8 mouse cellular contexts compared by ENCODE assay signal in the genomic region with DNA sequence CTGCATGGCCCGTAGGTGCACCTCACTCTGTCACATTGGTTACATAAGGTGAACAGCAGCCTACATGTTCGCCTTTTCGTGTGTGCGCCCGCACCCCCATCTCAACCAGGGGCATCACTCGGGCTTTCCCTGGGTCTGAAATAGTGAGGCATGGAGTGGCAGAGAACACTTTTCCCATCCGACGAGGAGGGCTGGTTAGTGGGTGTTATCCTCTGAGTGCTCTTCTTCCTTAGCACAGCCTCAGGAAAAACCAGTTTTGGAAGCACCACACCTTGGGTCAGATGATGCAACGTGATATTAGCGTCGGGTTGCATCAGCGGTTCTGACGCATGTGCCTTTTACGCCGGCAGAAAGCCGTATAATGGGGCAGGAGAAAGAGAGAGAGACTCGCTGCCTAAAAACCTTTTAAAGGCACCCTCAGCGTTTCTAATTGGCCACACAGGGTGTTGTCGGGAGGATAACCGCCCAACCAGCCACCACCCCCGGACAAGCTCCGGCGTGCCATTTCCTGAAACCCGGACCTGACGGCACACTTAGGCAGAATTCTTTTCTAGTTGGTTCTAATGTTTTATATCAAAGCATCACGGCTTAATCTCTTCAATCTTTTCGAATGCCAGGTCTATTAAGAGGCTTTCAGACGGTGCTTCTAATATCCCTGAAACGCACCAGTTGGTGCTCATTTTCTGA. TPM values are rescaled to one million over a fixed set of nuclear protein-coding genes. Genes with fewer than 3 reads are reported as not detected.
DNase-seq lines count a peak whose midpoint lies in the region; ATAC-seq lines count a peak whose summit lies in the region.

No protein-coding gene starts in this region.

- DNase-seq in 416B (ENCODE audit: low read depth), result peak; percentile 98
- DNase-seq in adrenal gland, adult 18-20 months (ENCODE audit: low spot score in 2 of 2), result peak; percentile 57 to 60
- peak; percentile 69 for DNase-seq in embryonic facial prominence, embryonic 11.5 days (ENCODE audit: low spot score)
- DNase-seq in heart, adult 11 months, result peak; percentile 98
- peak; percentile 64 for DNase-seq in kidney, adult 11 months
- peak; percentile 81 to 87 for DNase-seq in spleen, postnatal 4 days (ENCODE audit: low spot score in 2 of 2)

- H3K9me3 ChIP-seq in embryonic facial prominence, embryonic 11.5 days (replicated peaks; ENCODE audit: control insufficient read depth, low read length), result no peaks in the 10 kb centered on the region
- no peaks in the 10 kb centered on the region for H3K9me3 ChIP-seq in limb, embryonic 12.5 days
- H3K9me3 ChIP-seq in midbrain, embryonic 13.5 days, result no peaks in the 10 kb centered on the region

- H3K9ac ChIP-seq in embryonic facial prominence, embryonic 11.5 days (replicated peaks; ENCODE audit: low read length), result peak overlapping the region; percentile 40; the same call in 1 of the 2 replicates
- peak overlapping the region; percentile 31; the same call in 1 of the 2 replicates for H3K9ac ChIP-seq in limb, embryonic 12.5 days (replicated peaks)
- peak overlapping the region; percentile 28; the same call in 1 of the 2 replicates for H3K9ac ChIP-seq in midbrain, embryonic 13.5 days (replicated peaks)

- H3K36me3 ChIP-seq in embryonic facial prominence, embryonic 11.5 days (replicated peaks; ENCODE audit: control insufficient read depth, insufficient read depth, low read depth, low read length), result no peaks in the 10 kb centered on the region; the same call in 1 of the 2 replicates
- H3K36me3 ChIP-seq in limb, embryonic 12.5 days, result peaks cover 7% of the 10 kb centered on the region
- H3K36me3 ChIP-seq in midbrain, embryonic 13.5 days, result peaks cover 4% of the 10 kb centered on the region; the same call in 1 of the 2 replicates

- H3K4me3 ChIP-seq in embryonic facial prominence, embryonic 11.5 days (ENCODE audit: low read depth, low read length), result peak overlapping the region; percentile 22
- peak overlapping the region; percentile 95 for H3K4me3 ChIP-seq in limb, embryonic 12.5 days (replicated peaks)
- peak overlapping the region; percentile 89 for H3K4me3 ChIP-seq in midbrain, embryonic 13.5 days (replicated peaks)

- no peak overlapping the region for H3K27ac ChIP-seq in embryonic facial prominence, embryonic 11.5 days (replicated peaks; ENCODE audit: low read depth, low read length)
- peak overlapping the region; percentile 45; the same call in 1 of the 2 replicates for H3K27ac ChIP-seq in limb, embryonic 12.5 days
- no peak overlapping the region for H3K27ac ChIP-seq in midbrain, embryonic 13.5 days

- H3K4me1 ChIP-seq in embryonic facial prominence, embryonic 11.5 days (ENCODE audit: control insufficient read depth, insufficient read depth, low read length), result peaks cover 5% of the 10 kb centered on the region; the same call in 1 of the 2 replicates
- peaks cover 30% of the 10 kb centered on the region for H3K4me1 ChIP-seq in limb, embryonic 12.5 days (replicated peaks)
- H3K4me1 ChIP-seq in midbrain, embryonic 13.5 days (replicated peaks), result peaks cover 35% of the 10 kb centered on the region

- ATAC-seq in embryonic facial prominence, embryonic 11.5 days (replicated peaks; ENCODE audit: insufficient number of reproducible peaks, low FRiP score, low TSS enrichment, low read depth), result no peak
- ATAC-seq in limb, embryonic 12.5 days (ENCODE audit: insufficient number of reproducible peaks, insufficient read depth, low FRiP score, low TSS enrichment, low read depth), result no peak
- no peak for ATAC-seq in midbrain, embryonic 13.5 days

- H3K4me2 ChIP-seq in embryonic facial prominence, embryonic 11.5 days (ENCODE audit: low read depth, low read length), result peak overlapping the region; percentile 52
- H3K4me2 ChIP-seq in limb, embryonic 12.5 days, result peak overlapping the region; percentile 89
- peak overlapping the region; percentile 85 for H3K4me2 ChIP-seq in midbrain, embryonic 13.5 days (replicated peaks)

- 6% methylated on average over 29 of the region's 29 CpGs for WGBS in embryonic facial prominence, embryonic 11.5 days
- 5% methylated on average over 29 of the region's 29 CpGs for WGBS in limb, embryonic 12.5 days
- WGBS in midbrain, embryonic 13.5 days, result 5% methylated on average over 29 of the region's 29 CpGs

- H3K27me3 ChIP-seq in embryonic facial prominence, embryonic 11.5 days (ENCODE audit: control insufficient read depth, insufficient read depth, low read length), result peaks cover 3% of the 10 kb centered on the region; the same call in 1 of the 2 replicates
- H3K27me3 ChIP-seq in limb, embryonic 12.5 days, result peaks cover 5% of the 10 kb centered on the region
- H3K27me3 ChIP-seq in midbrain, embryonic 13.5 days, result peaks cover 30% of the 10 kb centered on the region

RNA-seq across cellular contexts. Expression of gene Rcc2, which starts 0.8 kb away (rescaled TPM):
- total RNA-seq in adrenal gland, adult 18-20 months (2021), result 10 to 100 TPM; 46.4 to 72.2 TPM
- polyA plus RNA-seq in embryonic facial prominence, embryonic 11.5 days (2014; fragmentation: Nextera tagmentation; extraction: Ambion mirVana), result 69.8 and 87.5 TPM in 2 replicates
- polyA plus RNA-seq in limb, embryonic 12.5 days (2016; fragmentation: Nextera tagmentation; extraction: Ambion mirVana), result 75.8 and 139 TPM in 2 replicates
- polyA plus RNA-seq in midbrain, embryonic 13.5 days (2015; fragmentation: Nextera tagmentation; extraction: Ambion mirVana), result 23.6 and 26.3 TPM in 2 replicates

RNA-seq across cellular contexts. Expression of gene Arhgef10l, which starts 33.8 kb away (rescaled TPM):
- 10 to 100 TPM in 1 of 2 experiments, 1 to 10 TPM in 1; 6.7 to 10.7 TPM for total RNA-seq in adrenal gland, adult 18-20 months (2021)
- polyA plus RNA-seq in embryonic facial prominence, embryonic 11.5 days (2014; fragmentation: Nextera tagmentation; extraction: Ambion mirVana), result 8.7 and 10.5 TPM in 2 replicates
- 18.1 and 20.0 TPM in 2 replicates for polyA plus RNA-seq in limb, embryonic 12.5 days (2016; fragmentation: Nextera tagmentation; extraction: Ambion mirVana)
- polyA plus RNA-seq in midbrain, embryonic 13.5 days (2015; fragmentation: Nextera tagmentation; extraction: Ambion mirVana), result 27.7 and 28.3 TPM in 2 replicates

RNA-seq across cellular contexts. Expression of gene Padi6, which starts 42.9 kb away (rescaled TPM):
- total RNA-seq in adrenal gland, adult 18-20 months (2021), result not detected
- not detected in 2 replicates for polyA plus RNA-seq in embryonic facial prominence, embryonic 11.5 days (2014; fragmentation: Nextera tagmentation; extraction: Ambion mirVana)
- not detected in 2 replicates for polyA plus RNA-seq in limb, embryonic 12.5 days (2016; fragmentation: Nextera tagmentation; extraction: Ambion mirVana)
- 0.08 TPM in 1 of 2 replicates, not detected in the other for polyA plus RNA-seq in midbrain, embryonic 13.5 days (2015; fragmentation: Nextera tagmentation; extraction: Ambion mirVana)

Comparison
In these comparisons a context has a peak if more than half of its experiments do, and no peak if none do; other contexts are left out.
1. H3K4me3 ChIP-seq: peak in every context shown above with its lines; median percentile 95 in limb, embryonic 12.5 days; 89 in midbrain, embryonic 13.5 days; 22 in embryonic facial prominence, embryonic 11.5 days.